Mouse (Mus musculus): Measurements from ENCODE around the gene Slc7a14. TPM values are rescaled to one million over a fixed set of nuclear protein-coding genes. Genes with fewer than 3 reads are reported as not detected.

Slc7a14 gene
- polyA plus RNA-seq, 1 experiment from 2014 or later = 1.6 TPM

DNA sequence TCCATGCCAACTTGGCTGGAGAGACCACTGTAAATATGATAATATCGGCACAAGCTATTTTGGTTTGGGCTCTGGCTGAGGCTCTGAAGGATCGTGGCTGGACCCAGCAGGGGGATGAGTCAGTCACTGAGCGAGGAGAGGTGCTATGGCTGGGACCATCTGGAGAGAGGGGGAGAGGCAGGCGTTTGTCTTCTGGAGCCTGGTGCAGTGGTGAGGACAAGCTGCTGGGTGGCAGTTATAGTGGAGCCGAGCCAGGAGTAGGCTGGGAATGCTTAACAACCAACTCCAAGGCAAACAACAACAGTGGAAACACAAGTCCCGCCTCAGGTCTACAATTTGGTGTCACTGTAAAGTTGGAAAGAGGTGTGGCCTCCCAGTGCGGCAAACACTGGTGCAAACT is 55.8 kb downstream of the Slc7a14 start:
- H3K27ac ChIP-seq (ENCODE audit: low read length) = no peak overlapping the region
- H3K4me1 ChIP-seq (ENCODE audit: control insufficient read depth, insufficient read depth, low read length) = no peaks in the 10 kb centered on the region
- no peak overlapping the region for H3K4me3 ChIP-seq (ENCODE audit: low read depth, low read length)
- no peaks in the 10 kb centered on the region for H3K27me3 ChIP-seq (ENCODE audit: control insufficient read depth, insufficient read depth, low read length)
- no peak overlapping the region for H3K9ac ChIP-seq (replicated peaks; ENCODE audit: low read depth, low read length)
- H3K9me3 ChIP-seq (ENCODE audit: control insufficient read depth, low read depth, low read length) = no peaks in the 10 kb centered on the region
- 70% methylated on average over 7 of the region's 7 CpGs for WGBS
- no peak for ATAC-seq (ENCODE audit: insufficient number of reproducible peaks, insufficient read depth, low FRiP score, low read depth)
- H3K36me3 ChIP-seq (ENCODE audit: control insufficient read depth, insufficient read depth, low read length) = no peaks in the 10 kb centered on the region
- H3K4me2 ChIP-seq (replicated peaks; ENCODE audit: low read depth, low read length) = no peak overlapping the region

DNA sequence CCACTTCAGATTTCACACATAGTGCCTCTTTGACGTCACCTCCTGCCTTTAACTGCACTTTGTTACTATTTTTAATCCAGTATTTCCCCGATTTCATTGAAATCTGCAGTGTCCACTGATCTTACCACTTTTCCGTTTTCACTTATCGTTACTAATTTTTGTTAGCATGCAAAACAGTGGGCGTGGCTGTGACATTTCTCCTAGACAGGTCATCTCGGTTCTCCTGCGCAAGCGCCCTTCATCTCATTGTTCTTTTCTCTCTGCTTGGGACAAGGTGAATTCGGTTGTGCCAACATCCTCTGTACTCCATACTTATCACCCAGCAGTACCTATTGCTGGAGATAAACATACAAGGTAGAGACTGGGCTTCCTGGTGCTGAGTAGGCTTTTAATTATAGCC is 56.3 kb downstream of the Slc7a14 start:
- H3K4me3 ChIP-seq (ENCODE audit: low read depth, low read length) = no peak overlapping the region
- no peak overlapping the region for H3K4me2 ChIP-seq (replicated peaks; ENCODE audit: low read depth, low read length)
- no peaks in the 10 kb centered on the region for H3K9me3 ChIP-seq (ENCODE audit: control insufficient read depth, low read depth, low read length)
- H3K36me3 ChIP-seq (ENCODE audit: control insufficient read depth, insufficient read depth, low read length) = no peaks in the 10 kb centered on the region
- H3K27ac ChIP-seq (ENCODE audit: low read length) = no peak overlapping the region
- no peaks in the 10 kb centered on the region for H3K4me1 ChIP-seq (ENCODE audit: control insufficient read depth, insufficient read depth, low read length)
- no peak for ATAC-seq (ENCODE audit: insufficient number of reproducible peaks, insufficient read depth, low FRiP score, low read depth)
- H3K27me3 ChIP-seq (ENCODE audit: control insufficient read depth, insufficient read depth, low read length) = no peaks in the 10 kb centered on the region
- H3K9ac ChIP-seq (replicated peaks; ENCODE audit: low read depth, low read length) = no peak overlapping the region
- 84% methylated on average over 9 of the region's 9 CpGs for WGBS

DNA sequence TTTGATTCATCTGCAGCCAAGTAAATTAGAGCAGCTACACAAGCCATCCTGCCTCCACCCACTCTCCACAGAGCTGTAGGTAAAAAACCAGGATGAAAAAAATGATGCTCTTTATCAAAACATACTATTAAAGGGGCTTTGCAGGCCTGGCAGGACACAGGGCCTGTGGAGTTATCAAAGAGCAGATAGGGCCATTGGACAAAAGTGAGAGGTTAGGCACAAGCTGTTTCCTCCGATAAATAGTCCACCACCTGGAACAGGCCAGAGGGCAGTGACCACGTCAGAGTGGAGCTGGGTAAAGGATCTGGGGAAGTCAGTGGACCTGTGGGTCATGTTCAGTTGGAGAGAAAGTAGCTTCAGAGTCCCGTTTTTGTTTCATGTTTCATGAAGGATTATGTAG is 57.6 kb downstream of the Slc7a14 start:
- Histone ChIP-seq H3K27ac (ENCODE audit: low read length) (no peak overlapping the region), H3K4me2 (replicated peaks; ENCODE audit: low read depth, low read length) (no peak overlapping the region), H3K9ac (replicated peaks; ENCODE audit: low read depth, low read length) (no peak overlapping the region), H3K4me1 (ENCODE audit: control insufficient read depth, insufficient read depth, low read length) (no peaks in the 10 kb centered on the region), H3K36me3 (ENCODE audit: control insufficient read depth, insufficient read depth, low read length) (no peaks in the 10 kb centered on the region), H3K4me3 (ENCODE audit: low read depth, low read length) (no peak overlapping the region), H3K9me3 (ENCODE audit: control insufficient read depth, low read depth, low read length) (no peaks in the 10 kb centered on the region), H3K27me3 (ENCODE audit: control insufficient read depth, insufficient read depth, low read length) (no peaks in the 10 kb centered on the region)
- ATAC-seq (ENCODE audit: insufficient number of reproducible peaks, insufficient read depth, low FRiP score, low read depth) = no peak
- WGBS = 67% methylated on average over 3 of the region's 3 CpGs

- Histone ChIP-seq H3K27ac (ENCODE audit: low read length) (no peak overlapping the region), H3K27me3 (ENCODE audit: control insufficient read depth, insufficient read depth, low read length) (no peaks in the 10 kb centered on the region), H3K4me1 (ENCODE audit: control insufficient read depth, insufficient read depth, low read length) (no peaks in the 10 kb centered on the region), H3K36me3 (ENCODE audit: control insufficient read depth, insufficient read depth, low read length) (no peaks in the 10 kb centered on the region), H3K4me3 (ENCODE audit: low read depth, low read length) (no peak overlapping the region), H3K4me2 (replicated peaks; ENCODE audit: low read depth, low read length) (no peak overlapping the region), H3K9ac (replicated peaks; ENCODE audit: low read depth, low read length) (no peak overlapping the region), H3K9me3 (ENCODE audit: control insufficient read depth, low read depth, low read length) (no peaks in the 10 kb centered on the region)
- ATAC-seq (ENCODE audit: insufficient number of reproducible peaks, insufficient read depth, low FRiP score, low read depth) = no peak
- 57% methylated on average over 1 of the region's 1 CpGs for WGBS
Observed at GRCm38 (mm10) chr3:31243478-31243877, 66.7 kb downstream of the Slc7a14 start.

DNA sequence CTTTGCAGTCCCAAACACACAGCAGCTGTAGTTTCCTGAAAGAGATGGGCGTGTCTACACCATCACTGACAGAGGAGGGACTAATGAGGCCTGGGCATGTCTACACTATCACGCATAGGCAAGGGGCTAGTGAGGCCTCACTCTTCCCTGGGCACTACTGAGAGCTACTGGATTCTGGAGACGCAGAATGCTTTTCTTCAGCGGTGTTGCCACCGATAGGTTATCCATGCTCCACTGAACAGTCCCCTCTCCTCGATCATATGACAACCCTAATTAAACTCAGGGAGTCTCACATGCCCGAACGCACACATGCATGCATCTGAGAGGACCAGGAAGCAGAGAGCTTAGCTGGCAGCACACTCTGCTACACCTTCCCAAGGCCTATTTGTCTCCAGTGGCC is 69.3 kb downstream of the Slc7a14 start:
- H3K4me1 ChIP-seq (ENCODE audit: control insufficient read depth, insufficient read depth, low read length) = no peaks in the 10 kb centered on the region
- H3K4me3 ChIP-seq (ENCODE audit: low read depth, low read length) = no peak overlapping the region
- no peaks in the 10 kb centered on the region for H3K27me3 ChIP-seq (ENCODE audit: control insufficient read depth, insufficient read depth, low read length)
- ATAC-seq (ENCODE audit: insufficient number of reproducible peaks, insufficient read depth, low FRiP score, low read depth) = no peak
- 92% methylated on average over 8 of the region's 8 CpGs for WGBS
- H3K27ac ChIP-seq (ENCODE audit: low read length) = no peak overlapping the region
- no peaks in the 10 kb centered on the region for H3K9me3 ChIP-seq (ENCODE audit: control insufficient read depth, low read depth, low read length)
- no peak overlapping the region for H3K9ac ChIP-seq (replicated peaks; ENCODE audit: low read depth, low read length)
- H3K36me3 ChIP-seq (ENCODE audit: control insufficient read depth, insufficient read depth, low read length) = no peaks in the 10 kb centered on the region
- no peak overlapping the region for H3K4me2 ChIP-seq (replicated peaks; ENCODE audit: low read depth, low read length)

DNA sequence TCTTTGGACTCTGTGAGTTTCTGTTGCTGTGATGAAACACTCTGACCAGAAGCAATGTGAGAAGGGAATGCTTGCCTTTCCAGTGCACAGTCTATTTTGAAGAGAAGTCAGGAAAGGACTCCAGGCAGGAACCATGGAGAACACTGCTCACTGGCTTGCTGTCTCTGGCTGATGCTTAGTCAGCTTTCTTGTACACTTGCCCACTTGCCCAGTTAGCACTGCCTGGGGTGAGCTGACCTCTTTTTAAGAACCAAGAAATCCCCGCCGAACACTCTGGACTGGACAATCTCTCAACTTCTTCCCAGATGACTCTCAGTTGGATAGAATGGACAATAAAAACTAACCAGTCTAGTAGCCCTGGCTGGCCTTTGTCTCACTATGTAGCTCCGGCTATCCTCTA is 70.5 kb downstream of the Slc7a14 start:
- H3K36me3 ChIP-seq (ENCODE audit: control insufficient read depth, insufficient read depth, low read length) = no peaks in the 10 kb centered on the region
- H3K9ac ChIP-seq (replicated peaks; ENCODE audit: low read depth, low read length) = no peak overlapping the region
- ATAC-seq (ENCODE audit: insufficient number of reproducible peaks, insufficient read depth, low FRiP score, low read depth) = no peak
- H3K4me3 ChIP-seq (ENCODE audit: low read depth, low read length) = no peak overlapping the region
- H3K4me1 ChIP-seq (ENCODE audit: control insufficient read depth, insufficient read depth, low read length) = no peaks in the 10 kb centered on the region
- 92% methylated on average over 3 of the region's 3 CpGs for WGBS
- no peak overlapping the region for H3K4me2 ChIP-seq (replicated peaks; ENCODE audit: low read depth, low read length)
- no peaks in the 10 kb centered on the region for H3K9me3 ChIP-seq (ENCODE audit: control insufficient read depth, low read depth, low read length)
- H3K27me3 ChIP-seq (ENCODE audit: control insufficient read depth, insufficient read depth, low read length) = no peaks in the 10 kb centered on the region
- H3K27ac ChIP-seq (ENCODE audit: low read length) = no peak overlapping the region

DNA sequence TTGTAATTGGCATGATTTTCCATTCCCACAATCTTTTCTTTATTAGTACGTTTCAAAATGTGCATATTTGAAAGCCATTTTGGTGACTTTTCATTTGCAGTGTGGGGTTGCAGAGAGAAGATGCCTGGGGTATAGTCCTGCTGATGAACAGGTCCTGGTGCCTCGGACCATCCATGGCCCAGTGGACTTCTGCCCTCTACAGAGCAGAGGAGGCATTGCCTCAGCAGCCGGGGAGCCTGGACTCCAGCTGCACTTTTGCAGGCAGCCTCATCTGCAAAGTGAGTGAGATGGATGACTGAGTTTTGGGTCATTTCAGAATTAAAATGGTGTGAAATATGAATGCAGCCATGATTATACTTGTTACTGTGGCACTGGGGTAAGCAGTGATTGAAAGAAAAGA is 72.2 kb downstream of the Slc7a14 start:
- WGBS = 40% methylated on average over 3 of the region's 3 CpGs
- H3K9ac ChIP-seq (replicated peaks; ENCODE audit: low read depth, low read length) = no peak overlapping the region
- no peak for ATAC-seq (ENCODE audit: insufficient number of reproducible peaks, insufficient read depth, low FRiP score, low read depth)
- no peaks in the 10 kb centered on the region for H3K9me3 ChIP-seq (ENCODE audit: control insufficient read depth, low read depth, low read length)
- no peak overlapping the region for H3K4me3 ChIP-seq (ENCODE audit: low read depth, low read length)
- H3K4me2 ChIP-seq (replicated peaks; ENCODE audit: low read depth, low read length) = no peak overlapping the region
- H3K36me3 ChIP-seq (ENCODE audit: control insufficient read depth, insufficient read depth, low read length) = no peaks in the 10 kb centered on the region
- no peak overlapping the region for H3K27ac ChIP-seq (ENCODE audit: low read length)
- H3K4me1 ChIP-seq (ENCODE audit: control insufficient read depth, insufficient read depth, low read length) = no peaks in the 10 kb centered on the region
- no peaks in the 10 kb centered on the region for H3K27me3 ChIP-seq (ENCODE audit: control insufficient read depth, insufficient read depth, low read length)

GRCm38 (mm10) chr3:31236146-31236545 is 74.0 kb downstream of the Slc7a14 start:
- H3K36me3 ChIP-seq (ENCODE audit: control insufficient read depth, insufficient read depth, low read length) = no peaks in the 10 kb centered on the region
- H3K27me3 ChIP-seq (ENCODE audit: control insufficient read depth, insufficient read depth, low read length) = no peaks in the 10 kb centered on the region
- WGBS = 64% methylated on average over 3 of the region's 3 CpGs
- H3K4me1 ChIP-seq (ENCODE audit: control insufficient read depth, insufficient read depth, low read length) = no peaks in the 10 kb centered on the region
- no peak overlapping the region for H3K27ac ChIP-seq (ENCODE audit: low read length)
- H3K4me3 ChIP-seq (ENCODE audit: low read depth, low read length) = no peak overlapping the region
- ATAC-seq (ENCODE audit: insufficient number of reproducible peaks, insufficient read depth, low FRiP score, low read depth) = no peak
- H3K9ac ChIP-seq (replicated peaks; ENCODE audit: low read depth, low read length) = no peak overlapping the region
- H3K9me3 ChIP-seq (ENCODE audit: control insufficient read depth, low read depth, low read length) = no peaks in the 10 kb centered on the region
- H3K4me2 ChIP-seq (replicated peaks; ENCODE audit: low read depth, low read length) = no peak overlapping the region

DNA sequence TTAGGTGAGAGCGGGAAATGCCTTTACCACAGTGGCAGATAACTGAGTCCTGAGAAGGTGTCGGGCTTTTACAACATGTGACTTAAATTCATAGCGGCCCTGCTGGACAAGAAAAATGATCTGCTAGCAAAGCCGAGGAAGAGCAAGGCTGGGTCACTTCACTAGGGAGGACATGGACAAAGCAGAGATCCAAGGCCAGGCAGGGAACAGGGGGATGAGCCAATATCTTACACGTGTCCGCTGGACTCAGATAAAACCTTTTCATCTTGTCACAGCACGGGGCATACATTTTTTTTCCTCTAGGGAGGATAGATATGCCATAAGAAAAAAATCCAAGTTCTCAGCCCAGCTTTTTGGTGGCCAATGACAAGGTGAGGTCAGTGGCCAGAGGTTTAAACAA is 75.8 kb downstream of the Slc7a14 start:
- Histone ChIP-seq H3K4me3 (ENCODE audit: low read depth, low read length) (no peak overlapping the region), H3K27ac (ENCODE audit: low read length) (no peak overlapping the region), H3K4me1 (ENCODE audit: control insufficient read depth, insufficient read depth, low read length) (no peaks in the 10 kb centered on the region), H3K9me3 (ENCODE audit: control insufficient read depth, low read depth, low read length) (no peaks in the 10 kb centered on the region), H3K4me2 (replicated peaks; ENCODE audit: low read depth, low read length) (no peak overlapping the region), H3K27me3 (ENCODE audit: control insufficient read depth, insufficient read depth, low read length) (no peaks in the 10 kb centered on the region), H3K36me3 (ENCODE audit: control insufficient read depth, insufficient read depth, low read length) (no peaks in the 10 kb centered on the region), H3K9ac (replicated peaks; ENCODE audit: low read depth, low read length) (no peak overlapping the region)
- 55% methylated on average over 7 of the region's 7 CpGs for WGBS
- no peak; the same call in 1 of the 2 replicates for ATAC-seq (ENCODE audit: insufficient number of reproducible peaks, insufficient read depth, low FRiP score, low read depth)

All from stomach, embryonic 14.5 days (tissue).